Comparison of ENCODE assay signal across 10 mouse cellular contexts in the genomic region with DNA sequence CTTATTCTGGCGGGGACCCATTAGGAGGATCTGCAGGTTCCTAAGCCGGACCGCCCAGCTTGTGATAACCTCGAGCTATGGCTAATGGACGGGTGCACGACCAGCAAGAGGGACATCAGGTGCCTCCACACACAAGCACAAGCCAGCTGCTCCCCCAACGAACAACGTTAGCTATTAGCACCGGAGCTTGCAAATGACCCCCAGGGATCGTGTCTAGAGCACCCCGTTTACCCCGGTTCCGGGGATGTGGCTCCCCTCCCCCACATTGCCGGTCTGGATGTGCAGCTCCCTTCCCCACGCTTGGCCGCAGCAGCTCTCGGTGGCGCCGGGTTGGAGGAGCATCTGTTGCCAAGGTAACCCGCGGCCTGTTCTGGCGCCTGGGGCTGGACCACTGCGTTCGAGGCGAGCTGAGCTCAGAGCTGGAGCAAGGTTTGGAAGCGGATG. TPM values are rescaled to one million over a fixed set of nuclear protein-coding genes. Genes with fewer than 3 reads are reported as not detected.
DNase-seq lines count a peak whose midpoint lies in the region; ATAC-seq and TF ChIP-seq lines count a peak whose summit lies in the region.
"Had no signal": no experiment of that assay in that cellular context is flagged by ENCODE, and none has a peak within 500 bp of the region (broad histone marks: within the 10 kb centered on the region; RNA-seq: fewer than 3 reads in every experiment).

No protein-coding gene starts in this region.

- TF ChIP-seq CTCF in left cerebral cortex, adult 2 months (IDR thresholded peaks at IDR 0.05), result no peak

- H3K36me3 ChIP-seq in heart, embryonic 12.5 days, result no peaks in the 10 kb centered on the region
- no peaks in the 10 kb centered on the region for H3K36me3 ChIP-seq in embryonic facial prominence, embryonic 14.5 days (ENCODE audit: control insufficient read depth, insufficient read depth, low read length)
- H3K36me3 ChIP-seq in neural tube, embryonic 15.5 days, result no peaks in the 10 kb centered on the region
- H3K36me3 ChIP-seq in liver, embryonic 12.5 days, result no peaks in the 10 kb centered on the region

- 9% methylated on average over 26 of the region's 26 CpGs for WGBS in heart, embryonic 12.5 days
- 5% methylated on average over 23 of the region's 26 CpGs for WGBS in embryonic facial prominence, embryonic 14.5 days
- WGBS in neural tube, embryonic 15.5 days, result 2% methylated on average over 26 of the region's 26 CpGs
- WGBS in liver, embryonic 12.5 days (ENCODE audit: insufficient replicate concordance), result 13% methylated on average over 26 of the region's 26 CpGs

- DNase-seq in heart, adult 8-10 months (ENCODE audit: low spot score), result no peak
- peak; percentile 70 for DNase-seq in R1 (ENCODE audit: low read depth, low spot score)
- peak; percentile 42 for DNase-seq in embryonic facial prominence, embryonic 14.5 days (ENCODE audit: low spot score)
- DNase-seq in left cerebral cortex, adult 2 months (ENCODE audit: extremely low spot score in 1 of 2, low spot score in 2 of 2), result peak; percentile 40 to 45
- DNase-seq in adrenal gland, postnatal 25 days, result no peak

- no peak overlapping the region for H3K27ac ChIP-seq in heart, embryonic 12.5 days (ENCODE audit: poor library complexity, severe bottlenecking)
- H3K27ac ChIP-seq in embryonic facial prominence, embryonic 14.5 days (replicated peaks; ENCODE audit: low read depth, low read length), result no peak overlapping the region
- H3K27ac ChIP-seq in left cerebral cortex, adult 2 months, result no peak overlapping the region
- peak overlapping the region; percentile 81 for H3K27ac ChIP-seq in neural tube, embryonic 15.5 days (replicated peaks)
- no peak overlapping the region for H3K27ac ChIP-seq in liver, embryonic 12.5 days
- H3K27ac ChIP-seq: macrophage had no signal

- no peak overlapping the region for H3K4me3 ChIP-seq in heart, embryonic 12.5 days
- H3K4me3 ChIP-seq in embryonic facial prominence, embryonic 14.5 days (ENCODE audit: low read depth, low read length), result no peak overlapping the region
- H3K4me3 ChIP-seq in left cerebral cortex, adult 2 months, result peak overlapping the region; percentile 31
- peak overlapping the region; percentile 29 for H3K4me3 ChIP-seq in neural tube, embryonic 15.5 days (replicated peaks)
- H3K4me3 ChIP-seq in liver, embryonic 12.5 days, result no peak overlapping the region

- peaks cover 16% of the 10 kb centered on the region for H3K4me1 ChIP-seq in heart, embryonic 12.5 days (replicated peaks)
- H3K4me1 ChIP-seq in embryonic facial prominence, embryonic 14.5 days (ENCODE audit: control insufficient read depth, insufficient read depth, low read length), result peaks cover 11% of the 10 kb centered on the region; the same call in 1 of the 2 replicates
- peaks cover 21% of the 10 kb centered on the region for H3K4me1 ChIP-seq in neural tube, embryonic 15.5 days
- H3K4me1 ChIP-seq in liver, embryonic 12.5 days, result no peaks in the 10 kb centered on the region

- peaks cover 80% of the 10 kb centered on the region for H3K27me3 ChIP-seq in heart, embryonic 12.5 days (replicated peaks)
- peaks cover 14% of the 10 kb centered on the region for H3K27me3 ChIP-seq in embryonic facial prominence, embryonic 14.5 days (replicated peaks; ENCODE audit: control insufficient read depth, insufficient read depth, low read length)
- no peaks in the 10 kb centered on the region for H3K27me3 ChIP-seq in neural tube, embryonic 15.5 days (replicated peaks)
- H3K27me3 ChIP-seq in liver, embryonic 12.5 days (replicated peaks), result peaks cover 83% of the 10 kb centered on the region

- 0 out of 2 replicates have a peak, but pooled peaks cover 5% of the 10 kb centered on the region for H3K9me3 ChIP-seq in heart, embryonic 12.5 days (replicated peaks)
- H3K9me3 ChIP-seq in embryonic facial prominence, embryonic 14.5 days (ENCODE audit: control insufficient read depth, low read length), result no peaks in the 10 kb centered on the region
- H3K9me3 ChIP-seq in neural tube, embryonic 15.5 days (replicated peaks), result no peaks in the 10 kb centered on the region
- H3K9me3 ChIP-seq in liver, embryonic 12.5 days (replicated peaks), result no peaks in the 10 kb centered on the region

- peak overlapping the region; percentile 10; the same call in 1 of the 2 replicates for H3K4me2 ChIP-seq in heart, embryonic 12.5 days
- H3K4me2 ChIP-seq in embryonic facial prominence, embryonic 14.5 days (ENCODE audit: low read depth, low read length), result peak overlapping the region; percentile 53
- H3K4me2 ChIP-seq in neural tube, embryonic 15.5 days, result peak overlapping the region; percentile 59
- H3K4me2 ChIP-seq in liver, embryonic 12.5 days, result no peak overlapping the region

- no peak overlapping the region for H3K9ac ChIP-seq in heart, embryonic 12.5 days
- 0 out of 2 replicates have a peak overlapping the region, but pooled peaks have one; percentile 1 for H3K9ac ChIP-seq in embryonic facial prominence, embryonic 14.5 days (ENCODE audit: low read depth, low read length)
- H3K9ac ChIP-seq in neural tube, embryonic 15.5 days (replicated peaks), result peak overlapping the region; percentile 35; the same call in 1 of the 2 replicates
- H3K9ac ChIP-seq in liver, embryonic 12.5 days, result no peak overlapping the region

- intact Hi-C loops in left cerebral cortex, adult 2 months (cut with DNase I), result loop anchor here (2.0 kb wide), 2 partner anchors 23 to 191 kb away; a partner anchor contains a TSS

- ATAC-seq in heart, embryonic 12.5 days (ENCODE audit: insufficient number of reproducible peaks, low FRiP score), result no peak
- ATAC-seq in embryonic facial prominence, embryonic 14.5 days (ENCODE audit: low read depth), result no peak
- ATAC-seq in neural tube, embryonic 15.5 days (ENCODE audit: low FRiP score), result peak; percentile 56; the same call in 1 of the 2 replicates
- ATAC-seq in liver, embryonic 12.5 days, result no peak

RNA-seq across cellular contexts. Expression of a gene that starts 11.4 kb away (rescaled TPM):
- not detected in 2 replicates for polyA plus RNA-seq in heart, embryonic 12.5 days (2016; fragmentation: Nextera tagmentation; extraction: Ambion mirVana)
- total RNA-seq in heart, adult 8-10 months (2022), result not detected
- polyA plus RNA-seq in embryonic facial prominence, embryonic 14.5 days (2014; fragmentation: Nextera tagmentation; extraction: Ambion mirVana), result not detected in 2 replicates
- total RNA-seq in left cerebral cortex, adult 2 months (2021), result not detected
- polyA plus RNA-seq in neural tube, embryonic 15.5 days (2015; fragmentation: Nextera tagmentation; extraction: Ambion mirVana), result not detected in 2 replicates
- not detected in 2 replicates for total RNA-seq in adrenal gland, postnatal 25 days (2021)
- polyA plus RNA-seq in liver, embryonic 12.5 days (2016; fragmentation: Nextera tagmentation; extraction: Ambion mirVana), result not detected in 2 replicates
- total RNA-seq: CH12.LX had no signal
- polyA plus RNA-seq: macrophage had no signal

RNA-seq across cellular contexts. Expression of a gene that starts 23.4 kb away (rescaled TPM):
- polyA plus RNA-seq in heart, embryonic 12.5 days (2016; fragmentation: Nextera tagmentation; extraction: Ambion mirVana), result 29.3 and 30.5 TPM in 2 replicates
- total RNA-seq in heart, adult 8-10 months (2022), result 1 to 10 TPM; 2.0 to 3.9 (median 2.9) TPM
- 23.9 and 28.3 TPM in 2 replicates for polyA plus RNA-seq in embryonic facial prominence, embryonic 14.5 days (2014; fragmentation: Nextera tagmentation; extraction: Ambion mirVana)
- total RNA-seq in left cerebral cortex, adult 2 months (2021), result 1 to 10 TPM; 3.2 to 3.4 TPM
- 8.3 and 13.3 TPM in 2 replicates for polyA plus RNA-seq in neural tube, embryonic 15.5 days (2015; fragmentation: Nextera tagmentation; extraction: Ambion mirVana)
- 8.9 and 9.8 TPM in 2 replicates for total RNA-seq in adrenal gland, postnatal 25 days (2021)
- polyA plus RNA-seq in liver, embryonic 12.5 days (2016; fragmentation: Nextera tagmentation; extraction: Ambion mirVana), result 8.6 TPM in 2 replicates

RNA-seq across cellular contexts. Expression of a gene that starts 41.4 kb away (rescaled TPM):
- 7.3 and 8.8 TPM in 2 replicates for polyA plus RNA-seq in heart, embryonic 12.5 days (2016; fragmentation: Nextera tagmentation; extraction: Ambion mirVana)
- 1 to 10 TPM; 3.6 to 4.9 (median 4.6) TPM for total RNA-seq in heart, adult 8-10 months (2022)
- 9.6 and 10.1 TPM in 2 replicates for polyA plus RNA-seq in embryonic facial prominence, embryonic 14.5 days (2014; fragmentation: Nextera tagmentation; extraction: Ambion mirVana)
- 10 to 100 TPM; 11.1 to 11.2 TPM for total RNA-seq in left cerebral cortex, adult 2 months (2021)
- polyA plus RNA-seq in neural tube, embryonic 15.5 days (2015; fragmentation: Nextera tagmentation; extraction: Ambion mirVana), result 7.2 and 7.3 TPM in 2 replicates
- total RNA-seq in adrenal gland, postnatal 25 days (2021), result 9.2 and 13.0 TPM in 2 replicates
- polyA plus RNA-seq in liver, embryonic 12.5 days (2016; fragmentation: Nextera tagmentation; extraction: Ambion mirVana), result 2.5 and 3.3 TPM in 2 replicates

Comparison
In these comparisons a context has a peak if more than half of its experiments do, and no peak if none do; other contexts are left out.
1. H3K4me3 ChIP-seq: peak in left cerebral cortex, adult 2 months (single experiment) and neural tube, embryonic 15.5 days (single experiment); none in heart, embryonic 12.5 days (single experiment), embryonic facial prominence, embryonic 14.5 days (single experiment) and liver, embryonic 12.5 days (single experiment).
2. H3K9ac ChIP-seq: peak in embryonic facial prominence, embryonic 14.5 days (single experiment) and neural tube, embryonic 15.5 days (single experiment); none in heart, embryonic 12.5 days (single experiment) and liver, embryonic 12.5 days (single experiment).
3. DNase-seq: peak in R1 (single experiment), embryonic facial prominence, embryonic 14.5 days (single experiment) and left cerebral cortex, adult 2 months (2 of 2); none in heart, adult 8-10 months (single experiment) and adrenal gland, postnatal 25 days (single experiment).